Mouse (Mus musculus) midbrain, embryonic 11.5 days (tissue): ENCODE data around the gene Plekha5. TPM values are rescaled to one million over a fixed set of nuclear protein-coding genes. Genes with fewer than 3 reads are reported as not detected.

Experiments
- ATAC-seq: fragments of 200-750 bp; cut with Nextera tagmentation; 2 replicates; pipeline ENCODE4 v1.8.0; 2017; ENCODE audit warnings: moderate TSS enrichment, moderate library complexity; ENCODE audit not compliant: low FRiP score
- DNase-seq: peaks from one replicate; pipeline ENCODE4 v3.0.0; 2015; ENCODE audit warnings: low spot score; ENCODE audit errors: missing footprints
- H3K27ac ChIP-seq: fragments of 300-500 bp; sonication (generic); 2 replicates; pipeline ENCODE4 v1.5.1; 2014; ENCODE audit warnings: low read depth, low read length
- H3K27me3 ChIP-seq: fragments of 300-500 bp; sonication (generic); 2 replicates; pipeline ENCODE4 v1.6.1; 2014; ENCODE audit warnings: mild to moderate bottlenecking, low read length, moderate library complexity, mixed read lengths; ENCODE audit not compliant: control insufficient read depth, insufficient read depth
- H3K36me3 ChIP-seq: fragments of 300-500 bp; sonication (generic); 2 replicates; pipeline ENCODE4 v1.6.1; 2014; ENCODE audit warnings: mild to moderate bottlenecking, low read length, moderate library complexity, mixed read lengths; ENCODE audit not compliant: control insufficient read depth, insufficient read depth
- H3K4me1 ChIP-seq: fragments of 300-500 bp; sonication (generic); 2 replicates; pipeline ENCODE4 v1.6.1; 2014; ENCODE audit warnings: low read length; ENCODE audit not compliant: control insufficient read depth, insufficient read depth
- H3K4me2 ChIP-seq: fragments of 300-500 bp; sonication (generic); 2 replicates; pipeline ENCODE4 v1.6.1; 2014; ENCODE audit warnings: mild to moderate bottlenecking, moderate library complexity
- H3K4me3 ChIP-seq: fragments of 300-500 bp; sonication (generic); 2 replicates; pipeline ENCODE4 v1.5.1; 2014; ENCODE audit warnings: low read depth, low read length
- H3K9ac ChIP-seq: fragments of 300-500 bp; sonication (generic); 2 replicates; pipeline ENCODE4 v1.6.1; 2014; ENCODE audit warnings: low read length
- H3K9me3 ChIP-seq: fragments of 300-500 bp; sonication (generic); 2 replicates; pipeline ENCODE4 v1.6.1; 2016; ENCODE audit warnings: low read length; ENCODE audit not compliant: control insufficient read depth
- polyA plus RNA-seq: library from polyadenylated mRNA; unstranded; fragments of >200 nt; fragmentation: Nextera tagmentation; extraction: Ambion mirVana; gene quantifications from 2 replicates; pipeline ENCODE4 v1.2.1, GENCODE M21; 2014

Gene Plekha5
- polyA plus RNA-seq, 1 experiment from 2014 or later: 56.9 TPM

GRCm38 (mm10) chr6:140645931-140646330, 222.1 kb downstream of the Plekha5 start:
- DNase-seq (no peak), ATAC-seq (no peak)
- H3K9ac ChIP-seq: no peak overlapping the region
- H3K4me3 ChIP-seq: no peak overlapping the region
- no peak overlapping the region for H3K4me2 ChIP-seq
- H3K27me3 ChIP-seq: no peaks in the 10 kb centered on the region
- H3K9me3 ChIP-seq: no peaks in the 10 kb centered on the region
- H3K27ac ChIP-seq: no peak overlapping the region
- no peaks in the 10 kb centered on the region for H3K4me1 ChIP-seq
- peaks cover 18% of the 10 kb centered on the region for H3K36me3 ChIP-seq

Other genes starting within 250 kb of the Plekha5 start
- 22.3 and 23.1 TPM in 2 replicates for gene Aebp2, start 198.6 kb downstream of the Plekha5 start, polyA plus RNA-seq